9 mouse cellular contexts compared by ENCODE assay signal in the genomic region with DNA sequence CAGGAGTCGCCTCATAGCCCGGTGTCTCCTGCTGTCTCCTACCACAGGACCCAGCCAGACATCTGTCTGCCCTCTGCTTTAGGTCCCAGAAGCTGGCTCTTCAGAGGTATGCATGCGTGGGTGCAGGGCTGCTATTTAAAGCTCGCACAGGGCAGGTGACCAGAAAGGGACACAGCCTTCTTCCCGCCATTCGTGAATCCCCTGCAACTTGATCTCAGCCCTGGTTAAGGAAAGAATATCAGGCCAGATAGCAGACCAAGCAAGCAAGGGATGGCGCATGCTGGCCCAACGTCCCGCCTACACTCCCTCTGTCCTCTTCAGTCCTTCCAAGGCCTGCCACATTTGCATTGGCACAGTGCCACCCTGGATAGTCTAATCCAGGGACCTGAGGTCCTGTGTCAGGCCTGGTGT. TPM values are rescaled to one million over a fixed set of nuclear protein-coding genes. Genes with fewer than 3 reads are reported as not detected.
DNase-seq lines count a peak whose midpoint lies in the region; ATAC-seq lines count a peak whose summit lies in the region.
"Had no signal": no experiment of that assay in that cellular context is flagged by ENCODE, and none has a peak within 500 bp of the region (broad histone marks: within the 10 kb centered on the region; RNA-seq: fewer than 3 reads in every experiment).

No protein-coding gene starts in this region.

- 0 out of 2 replicates have a peak, but pooled peaks have one; percentile 58 for ATAC-seq in midbrain, embryonic 13.5 days
- no peak for ATAC-seq in midbrain, embryonic 11.5 days (ENCODE audit: low FRiP score)
- ATAC-seq in kidney, embryonic 16.5 days (ENCODE audit: low FRiP score, low TSS enrichment): peak; percentile 52; the same call in 1 of the 2 replicates
- ATAC-seq in midbrain, embryonic 16.5 days: peak; percentile 79

- H3K4me3 ChIP-seq in midbrain, embryonic 13.5 days (replicated peaks): no peak overlapping the region
- H3K4me3 ChIP-seq in midbrain, embryonic 11.5 days (ENCODE audit: low read depth, low read length): no peak overlapping the region
- H3K4me3 ChIP-seq in kidney, embryonic 16.5 days (ENCODE audit: low read length): no peak overlapping the region
- no peak overlapping the region for H3K4me3 ChIP-seq in midbrain, embryonic 16.5 days (ENCODE audit: low read depth, low read length)
- H3K4me3 ChIP-seq: neural tube, embryonic 12.5 days had no signal

- WGBS in midbrain, embryonic 13.5 days: 72% methylated on average over 9 of the region's 9 CpGs
- WGBS in midbrain, embryonic 11.5 days: 79% methylated on average over 9 of the region's 9 CpGs
- WGBS in kidney, embryonic 16.5 days: 47% methylated on average over 9 of the region's 9 CpGs
- WGBS in midbrain, embryonic 16.5 days: 73% methylated on average over 9 of the region's 9 CpGs

- DNase-seq in midbrain, embryonic 11.5 days (ENCODE audit: low spot score, missing footprints): no peak
- peak; percentile 75 to 83 for DNase-seq in cerebellum, adult 18-20 months
- DNase-seq in heart, adult 18-20 months: peak; percentile 74 to 77
- DNase-seq in embryo, embryonic 10.5 days (ENCODE audit: low spot score): no peak
- no peak for DNase-seq in natural killer cell, adult 2 months (ENCODE audit: low spot score in 2 of 2)

- H3K27me3 ChIP-seq in midbrain, embryonic 13.5 days: no peaks in the 10 kb centered on the region
- H3K27me3 ChIP-seq in midbrain, embryonic 11.5 days (ENCODE audit: control insufficient read depth, insufficient read depth, low read length): no peaks in the 10 kb centered on the region
- no peaks in the 10 kb centered on the region for H3K27me3 ChIP-seq in kidney, embryonic 16.5 days (ENCODE audit: insufficient read depth, low read length)
- H3K27me3 ChIP-seq in midbrain, embryonic 16.5 days (ENCODE audit: control insufficient read depth, insufficient read depth, low read depth, low read length): no peaks in the 10 kb centered on the region
- H3K27me3 ChIP-seq: neural tube, embryonic 12.5 days had no signal

- no peaks in the 10 kb centered on the region for H3K9me3 ChIP-seq in midbrain, embryonic 13.5 days
- H3K9me3 ChIP-seq in midbrain, embryonic 11.5 days (ENCODE audit: control insufficient read depth, low read length): no peaks in the 10 kb centered on the region
- H3K9me3 ChIP-seq in kidney, embryonic 16.5 days (ENCODE audit: low read length): no peaks in the 10 kb centered on the region
- H3K9me3 ChIP-seq in midbrain, embryonic 16.5 days (replicated peaks; ENCODE audit: control insufficient read depth, low read length, poor library complexity, severe bottlenecking): no peaks in the 10 kb centered on the region
- H3K9me3 ChIP-seq: neural tube, embryonic 12.5 days had no signal

- no peak overlapping the region for H3K9ac ChIP-seq in midbrain, embryonic 13.5 days (replicated peaks)
- no peak overlapping the region for H3K9ac ChIP-seq in midbrain, embryonic 11.5 days (ENCODE audit: low read length)
- H3K9ac ChIP-seq in kidney, embryonic 16.5 days (replicated peaks; ENCODE audit: low read length): no peak overlapping the region
- no peak overlapping the region for H3K9ac ChIP-seq in midbrain, embryonic 16.5 days (ENCODE audit: low read depth, low read length)
- H3K9ac ChIP-seq: neural tube, embryonic 12.5 days had no signal

- no peak overlapping the region for H3K4me2 ChIP-seq in midbrain, embryonic 13.5 days (replicated peaks)
- H3K4me2 ChIP-seq in midbrain, embryonic 11.5 days: no peak overlapping the region
- no peak overlapping the region for H3K4me2 ChIP-seq in kidney, embryonic 16.5 days (replicated peaks; ENCODE audit: low read depth, low read length)
- no peak overlapping the region for H3K4me2 ChIP-seq in midbrain, embryonic 16.5 days (ENCODE audit: low read length)
- H3K4me2 ChIP-seq: neural tube, embryonic 12.5 days had no signal

- H3K27ac ChIP-seq in midbrain, embryonic 13.5 days: 0 out of 2 replicates have a peak overlapping the region, but pooled peaks have one; percentile 3
- H3K27ac ChIP-seq in midbrain, embryonic 11.5 days (ENCODE audit: low read depth, low read length): no peak overlapping the region
- no peak overlapping the region for H3K27ac ChIP-seq in kidney, embryonic 16.5 days (ENCODE audit: low read length)
- peak overlapping the region; percentile 36 for H3K27ac ChIP-seq in midbrain, embryonic 16.5 days (ENCODE audit: low read length)
- H3K27ac ChIP-seq: neural tube, embryonic 12.5 days had no signal

- no peaks in the 10 kb centered on the region for H3K36me3 ChIP-seq in midbrain, embryonic 13.5 days
- no peaks in the 10 kb centered on the region for H3K36me3 ChIP-seq in midbrain, embryonic 11.5 days (ENCODE audit: control insufficient read depth, insufficient read depth, low read length)
- H3K36me3 ChIP-seq in kidney, embryonic 16.5 days (ENCODE audit: insufficient read depth, low read length): peaks cover 22% of the 10 kb centered on the region
- no peaks in the 10 kb centered on the region for H3K36me3 ChIP-seq in midbrain, embryonic 16.5 days (ENCODE audit: control insufficient read depth, insufficient read depth, low read length)

- peaks cover 11% of the 10 kb centered on the region; the same call in 1 of the 2 replicates for H3K4me1 ChIP-seq in midbrain, embryonic 13.5 days (replicated peaks)
- H3K4me1 ChIP-seq in midbrain, embryonic 11.5 days (ENCODE audit: control insufficient read depth, insufficient read depth, low read length): no peaks in the 10 kb centered on the region
- H3K4me1 ChIP-seq in kidney, embryonic 16.5 days (ENCODE audit: insufficient read depth, low read length): peaks cover 13% of the 10 kb centered on the region; the same call in 1 of the 2 replicates
- H3K4me1 ChIP-seq in midbrain, embryonic 16.5 days (ENCODE audit: control insufficient read depth, insufficient read depth, low read length): no peaks in the 10 kb centered on the region

RNA-seq across cellular contexts. Expression of a gene that starts 17.4 kb away (rescaled TPM):
- 30.7 and 36.5 TPM in 2 replicates for polyA plus RNA-seq in midbrain, embryonic 13.5 days (2015; fragmentation: Nextera tagmentation; extraction: Ambion mirVana)
- 71.2 and 77.6 TPM in 2 replicates for polyA plus RNA-seq in midbrain, embryonic 11.5 days (2014; fragmentation: Nextera tagmentation; extraction: Ambion mirVana)
- 100 to 1,000 TPM; 206 to 210 TPM for total RNA-seq in heart, adult 18-20 months (2021)
- polyA plus RNA-seq in kidney, embryonic 16.5 days (2015; fragmentation: Nextera tagmentation; extraction: Ambion mirVana): 239 and 266 TPM in 2 replicates
- 36.3 and 37.0 TPM in 2 replicates for polyA plus RNA-seq in midbrain, embryonic 16.5 days (2015; fragmentation: Nextera tagmentation; extraction: Ambion mirVana)

RNA-seq across cellular contexts. Expression of a gene that starts 53.1 kb away (rescaled TPM):
- 13.4 and 14.4 TPM in 2 replicates for polyA plus RNA-seq in midbrain, embryonic 13.5 days (2015; fragmentation: Nextera tagmentation; extraction: Ambion mirVana)
- polyA plus RNA-seq in midbrain, embryonic 11.5 days (2014; fragmentation: Nextera tagmentation; extraction: Ambion mirVana): 8.9 and 9.9 TPM in 2 replicates
- total RNA-seq in heart, adult 18-20 months (2021): 10 to 100 TPM; 26.7 to 32.7 TPM
- polyA plus RNA-seq in kidney, embryonic 16.5 days (2015; fragmentation: Nextera tagmentation; extraction: Ambion mirVana): 20.2 and 22.0 TPM in 2 replicates
- polyA plus RNA-seq in midbrain, embryonic 16.5 days (2015; fragmentation: Nextera tagmentation; extraction: Ambion mirVana): 16.4 and 17.4 TPM in 2 replicates

Comparison
In these comparisons a context has a peak if more than half of its experiments do, and no peak if none do; other contexts are left out.
1. H3K27ac ChIP-seq: peak in midbrain, embryonic 13.5 days (single experiment) and midbrain, embryonic 16.5 days (single experiment); none in midbrain, embryonic 11.5 days (single experiment) and kidney, embryonic 16.5 days (single experiment).
2. DNase-seq: peak in cerebellum, adult 18-20 months (2 of 2) and heart, adult 18-20 months (2 of 2); none in midbrain, embryonic 11.5 days (single experiment), embryo, embryonic 10.5 days (single experiment) and natural killer cell, adult 2 months (0 of 2).